28 mouse cellular contexts compared by ENCODE assay signal in the genomic region with DNA sequence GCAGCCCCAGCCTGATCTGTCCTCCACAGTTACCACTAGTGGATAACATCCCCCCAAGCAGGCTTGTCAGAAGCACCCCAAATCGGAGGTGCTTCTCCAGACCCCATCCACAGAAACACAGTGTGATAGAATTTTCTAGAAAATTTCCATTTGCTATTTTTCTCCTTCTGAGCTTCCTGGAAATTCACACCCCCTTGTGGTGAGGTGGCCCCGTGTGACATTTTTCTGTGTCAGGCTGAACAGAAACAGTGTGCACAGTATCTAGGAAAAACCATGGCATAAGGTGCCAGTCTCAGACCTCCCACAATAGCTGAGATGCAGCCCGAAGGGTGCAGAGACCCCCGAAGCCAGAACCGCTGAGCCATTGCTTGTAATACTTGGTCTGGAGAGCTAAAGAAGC.
DNase-seq lines count a peak whose midpoint lies in the region; ATAC-seq and TF ChIP-seq lines count a peak whose summit lies in the region.
"Had no signal": no experiment of that assay in that cellular context is flagged by ENCODE, and none has a peak within 500 bp of the region (broad histone marks: within the 10 kb centered on the region; RNA-seq: fewer than 3 reads in every experiment).

No protein-coding gene starts in this region.

- H3K27ac ChIP-seq in hindbrain, postnatal 0 days = no peak overlapping the region
- H3K27ac ChIP-seq in hindbrain, embryonic 10.5 days = no peak overlapping the region
- no peak overlapping the region for H3K27ac ChIP-seq in kidney, adult 2 months (ENCODE audit: insufficient read depth, low read depth, low read length)
- H3K27ac ChIP-seq in lung, postnatal 0 days (ENCODE audit: low read length) = no peak overlapping the region
- no peak overlapping the region for H3K27ac ChIP-seq in stomach, postnatal 0 days (replicated peaks)
- H3K27ac ChIP-seq: embryonic facial prominence, embryonic 10.5 days; embryonic facial prominence, embryonic 15.5 days; forebrain, embryonic 13.5 days; heart, embryonic 10.5 days; heart, embryonic 15.5 days; hindbrain, embryonic 12.5 days; liver, embryonic 12.5 days; midbrain, embryonic 10.5 days; neural tube, embryonic 12.5 days had no signal

- no peaks in the 10 kb centered on the region for H3K27me3 ChIP-seq in hindbrain, postnatal 0 days (ENCODE audit: insufficient read depth, low read length)
- H3K27me3 ChIP-seq in hindbrain, embryonic 10.5 days (ENCODE audit: insufficient read depth, poor library complexity, severe bottlenecking) = no peaks in the 10 kb centered on the region
- H3K27me3 ChIP-seq in kidney, adult 2 months (replicated peaks; ENCODE audit: control insufficient read depth, insufficient read depth, low read length) = no peaks in the 10 kb centered on the region
- no peaks in the 10 kb centered on the region for H3K27me3 ChIP-seq in lung, postnatal 0 days (replicated peaks; ENCODE audit: insufficient read depth, low read length)
- H3K27me3 ChIP-seq in stomach, postnatal 0 days (ENCODE audit: control insufficient read depth, insufficient read depth, low read length) = no peaks in the 10 kb centered on the region
- H3K27me3 ChIP-seq: embryonic facial prominence, embryonic 15.5 days; forebrain, embryonic 13.5 days; heart, embryonic 15.5 days; hindbrain, embryonic 12.5 days; liver, embryonic 12.5 days; neural tube, embryonic 12.5 days had no signal

- no peak for ATAC-seq in hindbrain, postnatal 0 days
- ATAC-seq in lung, postnatal 0 days = no peak
- no peak for ATAC-seq in stomach, postnatal 0 days (ENCODE audit: low FRiP score, low TSS enrichment)
- ATAC-seq: forebrain, embryonic 13.5 days; liver, embryonic 12.5 days; liver, postnatal 0 days; midbrain, embryonic 16.5 days had no signal

- H3K4me3 ChIP-seq in hindbrain, postnatal 0 days (ENCODE audit: low read length) = no peak overlapping the region
- H3K4me3 ChIP-seq in hindbrain, embryonic 10.5 days = no peak overlapping the region
- no peak overlapping the region for H3K4me3 ChIP-seq in kidney, adult 2 months (ENCODE audit: insufficient read depth, low read depth, low read length)
- H3K4me3 ChIP-seq in lung, postnatal 0 days (ENCODE audit: low read depth, low read length) = no peak overlapping the region
- H3K4me3 ChIP-seq in stomach, postnatal 0 days (ENCODE audit: low read depth, low read length) = no peak overlapping the region
- H3K4me3 ChIP-seq: embryonic facial prominence, embryonic 10.5 days; embryonic facial prominence, embryonic 15.5 days; forebrain, embryonic 13.5 days; heart, embryonic 10.5 days; heart, embryonic 15.5 days; hindbrain, embryonic 12.5 days; liver, embryonic 12.5 days; midbrain, embryonic 10.5 days; myocyte; neural tube, embryonic 12.5 days had no signal

- no peaks in the 10 kb centered on the region for H3K9me3 ChIP-seq in hindbrain, postnatal 0 days (ENCODE audit: low read length)
- H3K9me3 ChIP-seq in hindbrain, embryonic 10.5 days = no peaks in the 10 kb centered on the region
- H3K9me3 ChIP-seq in lung, postnatal 0 days (ENCODE audit: low read length) = no peaks in the 10 kb centered on the region
- H3K9me3 ChIP-seq in stomach, postnatal 0 days (ENCODE audit: control insufficient read depth, low read length) = no peaks in the 10 kb centered on the region
- H3K9me3 ChIP-seq: embryonic facial prominence, embryonic 10.5 days; embryonic facial prominence, embryonic 15.5 days; forebrain, embryonic 13.5 days; heart, embryonic 10.5 days; heart, embryonic 15.5 days; hindbrain, embryonic 12.5 days; liver, embryonic 12.5 days; midbrain, embryonic 10.5 days; neural tube, embryonic 12.5 days had no signal

- no peak for TF ChIP-seq POLR2A in kidney, adult 2 months (IDR thresholded peaks at IDR 0.05; ENCODE audit: low read depth, low read length)

- H3K36me3 ChIP-seq in hindbrain, postnatal 0 days (ENCODE audit: insufficient read depth, low read length) = no peaks in the 10 kb centered on the region
- H3K36me3 ChIP-seq in hindbrain, embryonic 10.5 days = no peaks in the 10 kb centered on the region
- H3K36me3 ChIP-seq in kidney, adult 2 months (ENCODE audit: control insufficient read depth, insufficient read depth, low read length) = no peaks in the 10 kb centered on the region
- H3K36me3 ChIP-seq in lung, postnatal 0 days (ENCODE audit: insufficient read depth, low read length) = no peaks in the 10 kb centered on the region
- H3K36me3 ChIP-seq in stomach, postnatal 0 days (ENCODE audit: control insufficient read depth, insufficient read depth, low read length) = no peaks in the 10 kb centered on the region
- H3K36me3 ChIP-seq: embryonic facial prominence, embryonic 10.5 days; embryonic facial prominence, embryonic 15.5 days; heart, embryonic 10.5 days; heart, embryonic 15.5 days; hindbrain, embryonic 12.5 days; liver, embryonic 12.5 days; midbrain, embryonic 10.5 days; neural tube, embryonic 12.5 days had no signal

- no peak overlapping the region for H3K4me2 ChIP-seq in hindbrain, postnatal 0 days (ENCODE audit: low read depth, low read length)
- H3K4me2 ChIP-seq in lung, postnatal 0 days (replicated peaks; ENCODE audit: low read depth, low read length) = no peak overlapping the region
- H3K4me2 ChIP-seq in stomach, postnatal 0 days (replicated peaks; ENCODE audit: low read depth) = no peak overlapping the region
- H3K4me2 ChIP-seq: embryonic facial prominence, embryonic 15.5 days; forebrain, embryonic 13.5 days; heart, embryonic 15.5 days; hindbrain, embryonic 12.5 days; liver, embryonic 12.5 days; neural tube, embryonic 12.5 days had no signal

- no peak for DNase-seq in hindbrain, postnatal 0 days (ENCODE audit: low spot score)
- DNase-seq in hindbrain, embryonic 10.5 days (ENCODE audit: low spot score) = no peak
- peak; percentile 9 for DNase-seq in kidney, postnatal 14 days
- no peak for DNase-seq in kidney, adult 2 months
- DNase-seq in lung, postnatal 0 days (ENCODE audit: low spot score) = no peak
- DNase-seq in lung, postnatal 14 days = no peak
- no peak for DNase-seq in stomach, postnatal 0 days (ENCODE audit: low spot score)
- DNase-seq: adrenal gland, postnatal 25 days; cerebellum, adult 18-20 months; cerebellum, postnatal 14 days; gastrocnemius, postnatal 25 days; kidney, adult 11 months; left cerebral cortex, postnatal 4 days; liver, postnatal 0 days; right cerebral cortex, adult 18-20 months; spleen, adult 18-20 months; thymus, adult 18-20 months had no signal

- 81% methylated on average over 5 of the region's 5 CpGs for WGBS in hindbrain, postnatal 0 days
- 87% methylated on average over 5 of the region's 5 CpGs for WGBS in hindbrain, embryonic 10.5 days
- WGBS in kidney, adult 2 months = 72% methylated on average over 5 of the region's 5 CpGs
- whole genome bisulfite sequencing in lung, postnatal 0 days = 80% methylated on average over 5 of the region's 5 CpGs
- WGBS in stomach, postnatal 0 days = 74% methylated on average over 5 of the region's 5 CpGs

- TF ChIP-seq CTCF in hindbrain, postnatal 0 days (IDR thresholded peaks at IDR 0.05; ENCODE audit: low read depth) = peak; percentile 45
- TF ChIP-seq CTCF in kidney, adult 2 months (conservative IDR thresholded peaks at IDR 0.05; ENCODE audit: insufficient read depth, insufficient read length, low read depth, low read length) = no peak
- peak; percentile 28; the same call in 1 of the 2 replicates for TF ChIP-seq CTCF in lung, postnatal 0 days (IDR thresholded peaks at IDR 0.05)
- peak; percentile 48 for TF ChIP-seq CTCF in stomach, postnatal 0 days (IDR thresholded peaks at IDR 0.05; ENCODE audit: low read depth)

- H3K4me1 ChIP-seq in hindbrain, postnatal 0 days (ENCODE audit: insufficient read depth, low read length) = no peaks in the 10 kb centered on the region
- 0 out of 2 replicates have a peak, but pooled peaks cover 4% of the 10 kb centered on the region for H3K4me1 ChIP-seq in hindbrain, embryonic 10.5 days (replicated peaks)
- no peaks in the 10 kb centered on the region for H3K4me1 ChIP-seq in kidney, adult 2 months (ENCODE audit: control insufficient read depth, insufficient read depth, low read length)
- H3K4me1 ChIP-seq in lung, postnatal 0 days (ENCODE audit: insufficient read depth, low read depth, low read length) = no peaks in the 10 kb centered on the region
- no peaks in the 10 kb centered on the region for H3K4me1 ChIP-seq in stomach, postnatal 0 days (replicated peaks; ENCODE audit: control insufficient read depth, insufficient read depth)
- H3K4me1 ChIP-seq: embryonic facial prominence, embryonic 15.5 days; heart, embryonic 10.5 days; heart, embryonic 15.5 days; hindbrain, embryonic 12.5 days; liver, embryonic 12.5 days; midbrain, embryonic 10.5 days; neural tube, embryonic 12.5 days had no signal

- TF ChIP-seq EP300 in lung, postnatal 0 days (IDR thresholded peaks at IDR 0.05) = no peak
- TF ChIP-seq EP300 in stomach, postnatal 0 days (optimal IDR thresholded peaks at IDR 0.05) = no peak

- H3K9ac ChIP-seq in hindbrain, postnatal 0 days (replicated peaks; ENCODE audit: low read length) = no peak overlapping the region
- no peak overlapping the region for H3K9ac ChIP-seq in lung, postnatal 0 days (replicated peaks; ENCODE audit: low read depth)
- H3K9ac ChIP-seq in stomach, postnatal 0 days (ENCODE audit: low read length) = no peak overlapping the region
- H3K9ac ChIP-seq: embryonic facial prominence, embryonic 15.5 days; forebrain, embryonic 13.5 days; heart, embryonic 15.5 days; hindbrain, embryonic 12.5 days; liver, embryonic 12.5 days; liver, postnatal 0 days; neural tube, embryonic 12.5 days had no signal
